Mouse (Mus musculus) ovary, adult 2 months (tissue): ENCODE measurements around the gene Ctxn1. TPM values are rescaled to one million over a fixed set of nuclear protein-coding genes. Genes with fewer than 3 reads are reported as not detected.

Experiments used
- polyA plus RNA-seq: library from polyadenylated mRNA; depleted of rRNA; stranded (reverse); fragments of >200 nt; gene quantifications from 2 replicates; pipeline ENCODE4 v1.2.3, GENCODE M21; 2012; rRNA removed

The Ctxn1 gene
- 202 and 269 TPM in 2 replicates for polyA plus RNA-seq

GRCm38 (mm10) chr8:4259125-4259804, at the start of gene Ctxn1:
Ctxn1 (minus strand) TSS chr8:4259274.

DNA sequence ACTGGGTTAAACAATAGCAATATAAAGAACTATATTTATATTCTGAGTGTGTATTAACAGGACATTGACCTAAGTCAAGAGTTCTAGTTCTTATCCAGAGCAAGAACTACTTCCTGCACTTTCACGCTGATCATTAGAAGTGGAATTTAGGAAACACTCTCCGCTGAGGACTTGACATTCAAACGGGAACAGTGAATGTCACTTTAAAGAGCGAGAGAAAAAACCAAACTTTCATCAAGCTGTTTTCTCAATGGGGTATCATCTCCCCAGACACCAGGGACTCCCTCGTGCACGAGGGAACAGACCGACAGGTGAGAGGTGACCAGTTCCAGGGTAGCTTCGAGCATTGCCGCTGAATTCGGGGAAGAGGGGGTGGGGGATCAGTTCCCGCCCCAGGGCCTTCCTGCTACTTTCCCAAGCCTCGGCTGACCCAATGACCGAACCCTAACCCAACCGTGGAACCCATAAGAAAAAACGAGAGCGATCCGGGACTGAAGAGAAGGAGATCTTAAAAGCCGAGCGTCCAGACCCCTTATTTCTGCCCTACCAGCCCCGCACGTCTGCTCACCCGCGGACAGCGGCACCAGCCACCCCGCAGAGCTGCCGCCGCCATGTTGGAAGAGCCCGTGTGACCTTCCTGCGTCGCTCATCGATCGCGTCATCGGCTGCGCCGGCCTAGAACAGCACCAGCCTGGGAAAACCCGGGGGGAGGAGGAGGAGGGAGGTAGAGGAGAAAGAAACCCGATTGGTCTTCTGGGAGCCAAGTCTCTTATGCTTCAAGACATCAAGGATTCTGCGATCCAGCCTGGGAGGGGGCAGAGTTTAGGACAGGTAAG, 16.4 kb upstream of the Ctxn1 start, which contains the start of gene Timm44:
Timm44 (minus strand) TSS at position 639 of the 836 bp plus-strand sequence.

DNA sequence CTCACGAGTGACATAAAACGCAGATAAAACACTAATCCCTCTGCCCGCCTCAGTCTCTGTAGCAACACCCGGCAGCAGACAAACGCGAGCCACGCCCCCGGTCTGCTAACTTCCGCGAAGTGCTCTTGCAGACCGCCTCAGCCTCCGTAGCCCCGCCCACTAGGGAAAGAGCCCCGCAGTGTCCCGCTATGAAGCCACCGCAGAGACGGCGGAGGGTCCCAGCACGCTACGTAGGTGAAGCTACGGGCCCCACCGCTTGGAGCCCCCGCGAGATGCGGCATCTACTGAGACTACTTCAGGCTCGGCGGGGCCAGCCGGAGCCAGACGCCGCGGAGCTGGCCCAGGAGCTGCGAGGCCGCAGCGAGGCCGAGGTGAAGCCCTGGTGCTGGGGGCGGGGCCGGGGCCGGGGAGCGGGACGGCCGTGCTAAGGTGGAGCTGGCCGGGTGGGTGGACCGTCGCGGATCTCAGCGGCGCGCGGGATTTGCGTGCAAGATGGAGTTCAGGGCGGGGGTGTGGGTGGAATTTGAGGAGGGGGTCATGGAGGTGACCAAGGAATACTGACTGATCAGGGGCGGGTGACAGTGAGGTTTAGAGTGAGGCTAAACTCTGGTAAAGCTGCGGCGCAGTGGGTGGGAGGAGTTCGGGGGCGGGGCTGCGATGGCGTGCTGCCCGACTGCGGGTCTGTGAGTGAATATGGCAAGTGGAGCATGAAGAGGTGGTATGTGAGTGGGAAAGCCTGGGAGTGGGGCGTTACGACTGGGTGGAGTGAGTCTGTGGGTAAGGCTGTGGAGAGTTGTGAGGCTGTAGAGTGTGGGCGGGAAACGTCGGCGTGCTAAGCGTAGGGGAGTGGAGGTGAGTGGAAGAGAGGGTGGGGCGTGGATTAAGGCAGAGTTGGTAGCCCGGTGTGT, 5.9 kb downstream of the Ctxn1 start, which contains the start of gene Snapc2:
Snapc2 (plus strand) TSS at position 147 of the 908 bp plus-strand sequence.

DNA sequence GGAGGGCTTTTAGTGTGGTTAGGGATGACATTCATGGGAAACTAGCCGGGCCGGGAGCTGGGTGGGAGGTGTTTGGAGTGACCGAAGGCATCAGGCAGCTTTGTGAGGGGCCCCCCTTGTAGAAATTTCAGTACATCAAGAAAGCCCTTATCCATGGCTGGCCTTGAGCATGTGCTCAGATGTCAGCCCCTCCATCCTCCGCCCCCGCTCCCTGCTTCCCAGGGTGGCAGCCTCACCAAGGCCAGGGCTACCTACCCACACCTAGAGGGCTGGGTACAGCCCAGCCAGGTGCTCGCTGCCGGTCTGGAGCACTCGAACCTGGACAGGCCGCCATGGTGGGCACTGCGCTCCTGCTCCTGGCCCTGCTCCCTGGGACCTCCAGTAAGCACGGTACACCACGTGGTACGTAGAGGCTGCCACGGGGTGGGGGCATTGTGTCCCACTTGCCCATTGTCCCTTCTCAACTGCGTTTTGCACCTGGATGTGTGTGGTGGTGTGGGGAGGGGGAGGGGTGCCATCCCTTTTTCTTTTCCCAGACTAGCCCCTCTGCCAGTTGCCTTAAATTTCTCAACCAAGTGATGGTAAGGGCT, 11.0 kb downstream of the Ctxn1 start, which contains the start of gene Tgfbr3l:
Tgfbr3l (plus strand) TSS at position 264 of the 590 bp plus-strand sequence.

GRCm38 (mm10) chr8:4238434-4239192, 20.5 kb downstream of the Ctxn1 start, which contains the start of the genes Map2k7 and Gm49320:
Map2k7 (plus strand) TSS chr8:4238740.
Gm49320 (plus strand) TSS chr8:4238865.

GRCm38 (mm10) chr8:4226739-4227347, 32.2 kb downstream of the Ctxn1 start, which contains the start of gene Lrrc8e:
Lrrc8e (plus strand) TSS chr8:4226827.

GRCm38 (mm10) chr8:4216791-4217621, 42.1 kb downstream of the Ctxn1 start, which contains the start of gene Prr36:
Prr36 (minus strand) TSS chr8:4217459.

Other genes starting within 250 kb of the Ctxn1 start
- gene Cd209f, start 153.4 kb downstream of the Ctxn1 start, polyA plus RNA-seq: 3.4 and 5.3 TPM in 2 replicates
- gene Cd209g, start 125.2 kb downstream of the Ctxn1 start, polyA plus RNA-seq: 3.5 and 3.6 TPM in 2 replicates
- gene Evi5l, start 92.7 kb downstream of the Ctxn1 start, polyA plus RNA-seq: 21.5 and 22.7 TPM in 2 replicates
- 1.8 and 2.6 TPM in 2 replicates for gene Prr36, start 41.8 kb downstream of the Ctxn1 start, polyA plus RNA-seq
- gene Lrrc8e, start 32.4 kb downstream of the Ctxn1 start, polyA plus RNA-seq: 5.1 and 6.0 TPM in 2 replicates
- 55.4 and 62.8 TPM in 2 replicates for gene Map2k7, start 20.5 kb downstream of the Ctxn1 start, polyA plus RNA-seq
- gene Gm49320, start 20.4 kb downstream of the Ctxn1 start, polyA plus RNA-seq: 4.0 and 11.9 TPM in 2 replicates
- gene Tgfbr3l, start 11.1 kb downstream of the Ctxn1 start, polyA plus RNA-seq: 241 and 288 TPM in 2 replicates
- 90.5 and 95.1 TPM in 2 replicates for gene Snapc2, start 6.2 kb downstream of the Ctxn1 start, polyA plus RNA-seq
- 99.8 and 108 TPM in 2 replicates for gene Timm44, start 16.6 kb upstream of the Ctxn1 start, polyA plus RNA-seq
- gene Ccl25, start 65.9 kb upstream of the Ctxn1 start, polyA plus RNA-seq: 2.5 and 2.8 TPM in 2 replicates
- 42.1 and 52.6 TPM in 2 replicates for gene Elavl1, start 66.1 kb upstream of the Ctxn1 start, polyA plus RNA-seq
- gene Cers4, start 233.8 kb upstream of the Ctxn1 start, polyA plus RNA-seq: 30.0 and 44.5 TPM in 2 replicates